Mouse (Mus musculus) c-Kit-positive CD71-negative TER-119-negative erythroid progenitor cells, embryonic 14.5 days (primary cell): ENCODE measurements around the gene Armc3.

Source experiments
- DNase-seq: peaks from one replicate; pipeline ENCODE4 v3.0.0-alpha.2; 2013; ENCODE audit warnings: low read depth

Gene Armc3

GRCm38 (mm10) chr2:19198452-19199365 is at the start of gene Armc3:
Armc3 (plus strand) TSS chr2:19199302.
- peak; percentile 61 for DNase-seq

GRCm38 (mm10) chr2:19152687-19153086 is 46.4 kb upstream of the Armc3 start:
- DNase-seq: no peak

GRCm38 (mm10) chr2:19156176-19156575 is 42.9 kb upstream of the Armc3 start:
- no peak for DNase-seq

GRCm38 (mm10) chr2:19159539-19159938 is 39.6 kb upstream of the Armc3 start:
- DNase-seq: no peak

GRCm38 (mm10) chr2:19160368-19161114 is 38.6 kb upstream of the Armc3 start:
- DNase-seq: no peak

- DNase-seq: no peak
Observed at GRCm38 (mm10) chr2:19164234-19164633, 34.9 kb upstream of the Armc3 start.

GRCm38 (mm10) chr2:19176827-19177236 is 22.3 kb upstream of the Armc3 start:
- DNase-seq: no peak

GRCm38 (mm10) chr2:19199366-19199853 is 308 bp downstream of the Armc3 start:
- peak; percentile 4 for DNase-seq

GRCm38 (mm10) chr2:19200112-19200511 is 1.0 kb downstream of the Armc3 start:
- no peak for DNase-seq

- peak; percentile 33 for DNase-seq
Observed at GRCm38 (mm10) chr2:19201682-19202081, 2.6 kb downstream of the Armc3 start.

GRCm38 (mm10) chr2:19234305-19234704 is 35.2 kb downstream of the Armc3 start:
- no peak for DNase-seq

- DNase-seq: no peak
Observed at GRCm38 (mm10) chr2:19235193-19235592, 36.1 kb downstream of the Armc3 start.

GRCm38 (mm10) chr2:19235614-19236013 is 36.5 kb downstream of the Armc3 start:
- DNase-seq: no peak

GRCm38 (mm10) chr2:19238771-19239170 is 39.7 kb downstream of the Armc3 start:
- no peak for DNase-seq

- no peak for DNase-seq
Observed at GRCm38 (mm10) chr2:19249611-19250010, 50.5 kb downstream of the Armc3 start.

- no peak for DNase-seq
Observed at GRCm38 (mm10) chr2:19255037-19255436, 55.9 kb downstream of the Armc3 start.

- no peak for DNase-seq
Observed at GRCm38 (mm10) chr2:19257255-19257654, 58.2 kb downstream of the Armc3 start.

GRCm38 (mm10) chr2:19260399-19260798 is 61.3 kb downstream of the Armc3 start:
- no peak for DNase-seq

GRCm38 (mm10) chr2:19263375-19263774 is 64.3 kb downstream of the Armc3 start:
- DNase-seq: no peak

- DNase-seq: no peak
Observed at GRCm38 (mm10) chr2:19265834-19266233, 66.7 kb downstream of the Armc3 start.

GRCm38 (mm10) chr2:19267396-19267795 is 68.3 kb downstream of the Armc3 start:
- DNase-seq: no peak

- DNase-seq: no peak
Observed at GRCm38 (mm10) chr2:19269955-19270354, 70.9 kb downstream of the Armc3 start.

GRCm38 (mm10) chr2:19270709-19271120 is 71.6 kb downstream of the Armc3 start:
- DNase-seq: no peak
